Mouse (Mus musculus) intestine, embryonic 16.5 days (tissue): ENCODE data around the gene Mark2. TPM values are rescaled to one million over a fixed set of nuclear protein-coding genes. Genes with fewer than 3 reads are reported as not detected.

Source experiments
- ATAC-seq: fragments of 200-750 bp; cut with Nextera tagmentation; 2 replicates; pipeline ENCODE4 v1.8.0; 2017; ENCODE audit warnings: moderate TSS enrichment, moderate library complexity
- H3K27ac ChIP-seq: fragments of 300-500 bp; sonication (generic); 2 replicates; pipeline ENCODE4 v1.5.1; 2014; ENCODE audit warnings: mild to moderate bottlenecking, low read length
- H3K27me3 ChIP-seq: fragments of 300-500 bp; sonication (generic); replicated peaks from 2 replicates; pipeline ENCODE4 v1.6.1; 2014; ENCODE audit warnings: low read length, control low read depth, mixed read lengths; ENCODE audit not compliant: control insufficient read depth, insufficient read depth
- H3K36me3 ChIP-seq: fragments of 300-500 bp; sonication (generic); 2 replicates; pipeline ENCODE4 v1.6.1; 2014; ENCODE audit warnings: low read length, control low read depth; ENCODE audit not compliant: control insufficient read depth, insufficient read depth
- H3K4me1 ChIP-seq: fragments of 300-500 bp; sonication (generic); 2 replicates; pipeline ENCODE4 v1.6.1; 2014; ENCODE audit warnings: low read length, control low read depth, mixed read lengths; ENCODE audit not compliant: control insufficient read depth, insufficient read depth
- H3K4me2 ChIP-seq: fragments of 300-500 bp; sonication (generic); 2 replicates; pipeline ENCODE4 v1.6.1; 2014; ENCODE audit warnings: low read depth, low read length, control low read depth
- H3K4me3 ChIP-seq: fragments of 300-500 bp; sonication (generic); 2 replicates; pipeline ENCODE4 v1.5.1; 2014; ENCODE audit warnings: mild to moderate bottlenecking, low read length
- H3K9ac ChIP-seq: fragments of 300-500 bp; sonication (generic); 2 replicates; pipeline ENCODE4 v1.6.1; 2014; ENCODE audit warnings: low read depth, low read length
- H3K9me3 ChIP-seq: fragments of 300-500 bp; sonication (generic); 2 replicates; pipeline ENCODE4 v1.6.1; 2016; ENCODE audit warnings: low read length, control low read depth; ENCODE audit not compliant: control insufficient read depth
- WGBS: fragments of 180-500 bp; shearing (Covaris S2); extraction: QIAGEN DNeasy Blood & Tissue Kit; methylation state at CpG from one replicate; pipeline ENCODE4 v1.1.7; 2014; 5-methylcytosine and 5-hydroxymethylcytosine counted together
- polyA plus RNA-seq: library from polyadenylated mRNA; unstranded; fragments of >200 nt; fragmentation: Nextera tagmentation; extraction: Ambion mirVana; gene quantifications from 2 replicates; pipeline ENCODE4 v1.2.1, GENCODE M21; 2015

Mark2 gene
- polyA plus RNA-seq, 1 experiment from 2014 or later = 39.1 TPM

GRCm38 (mm10) chr19:7311306-7311705 lies 30.4 kb downstream of the Mark2 start:
- Histone ChIP-seq H3K4me3 (0 out of 2 replicates have a peak overlapping the region, but pooled peaks have one; percentile 7), H3K27me3 (no peaks in the 10 kb centered on the region), H3K36me3 (no peaks in the 10 kb centered on the region), H3K9me3 (no peaks in the 10 kb centered on the region), H3K9ac (peak overlapping the region; percentile 52; the same call in 1 of the 2 replicates), H3K4me2 (peak overlapping the region; percentile 34), H3K4me1 (peaks cover 61% of the 10 kb centered on the region), H3K27ac (peak overlapping the region; percentile 86)
- ATAC-seq = no peak
- 41% methylated on average over 10 of the region's 10 CpGs for WGBS

- H3K9ac ChIP-seq = peak overlapping the region; percentile 45
- no peaks in the 10 kb centered on the region for H3K9me3 ChIP-seq
- no peak overlapping the region for H3K4me3 ChIP-seq
- H3K27me3 ChIP-seq = no peaks in the 10 kb centered on the region
- peak; percentile 86 for ATAC-seq
- H3K36me3 ChIP-seq = no peaks in the 10 kb centered on the region
- H3K4me1 ChIP-seq = peaks cover 67% of the 10 kb centered on the region
- WGBS = 20% methylated on average over 5 of the region's 5 CpGs
- peak overlapping the region; percentile 86 for H3K27ac ChIP-seq
- H3K4me2 ChIP-seq = no peak overlapping the region; the same call in 1 of the 2 replicates
Observed at GRCm38 (mm10) chr19:7310704-7311103, 31.0 kb downstream of the Mark2 start.

GRCm38 (mm10) chr19:7309738-7310330 lies 31.8 kb downstream of the Mark2 start:
- H3K9ac ChIP-seq = peak overlapping the region; percentile 45; the same call in 1 of the 2 replicates

GRCm38 (mm10) chr19:7307995-7308770 lies 33.5 kb downstream of the Mark2 start:
- peak overlapping the region; percentile 34; the same call in 1 of the 2 replicates for H3K9ac ChIP-seq
- H3K4me1 ChIP-seq = peaks cover 65% of the 10 kb centered on the region
- H3K4me3 ChIP-seq = no peak overlapping the region
- H3K9me3 ChIP-seq = no peaks in the 10 kb centered on the region
- H3K27me3 ChIP-seq = no peaks in the 10 kb centered on the region
- WGBS = 40% methylated on average over 8 of the region's 8 CpGs
- H3K27ac ChIP-seq = peak overlapping the region; percentile 68
- H3K36me3 ChIP-seq = no peaks in the 10 kb centered on the region
- ATAC-seq = peak; percentile 55
- peak overlapping the region; percentile 26; the same call in 1 of the 2 replicates for H3K4me2 ChIP-seq

More at GRCm38 (mm10) chr19:7309738-7310330, 31.8 kb downstream of the Mark2 start:
- no peak for ATAC-seq
- Histone ChIP-seq H3K4me1 (peaks cover 70% of the 10 kb centered on the region), H3K36me3 (no peaks in the 10 kb centered on the region), H3K27ac (peak overlapping the region; percentile 86), H3K4me3 (no peak overlapping the region), H3K9me3 (no peaks in the 10 kb centered on the region), H3K27me3 (no peaks in the 10 kb centered on the region), H3K4me2 (no peak overlapping the region)
- 67% methylated on average over 2 of the region's 2 CpGs for WGBS

- no peak overlapping the region for H3K4me2 ChIP-seq
Observed at GRCm38 (mm10) chr19:7306968-7307367, 34.7 kb downstream of the Mark2 start.

DNA sequence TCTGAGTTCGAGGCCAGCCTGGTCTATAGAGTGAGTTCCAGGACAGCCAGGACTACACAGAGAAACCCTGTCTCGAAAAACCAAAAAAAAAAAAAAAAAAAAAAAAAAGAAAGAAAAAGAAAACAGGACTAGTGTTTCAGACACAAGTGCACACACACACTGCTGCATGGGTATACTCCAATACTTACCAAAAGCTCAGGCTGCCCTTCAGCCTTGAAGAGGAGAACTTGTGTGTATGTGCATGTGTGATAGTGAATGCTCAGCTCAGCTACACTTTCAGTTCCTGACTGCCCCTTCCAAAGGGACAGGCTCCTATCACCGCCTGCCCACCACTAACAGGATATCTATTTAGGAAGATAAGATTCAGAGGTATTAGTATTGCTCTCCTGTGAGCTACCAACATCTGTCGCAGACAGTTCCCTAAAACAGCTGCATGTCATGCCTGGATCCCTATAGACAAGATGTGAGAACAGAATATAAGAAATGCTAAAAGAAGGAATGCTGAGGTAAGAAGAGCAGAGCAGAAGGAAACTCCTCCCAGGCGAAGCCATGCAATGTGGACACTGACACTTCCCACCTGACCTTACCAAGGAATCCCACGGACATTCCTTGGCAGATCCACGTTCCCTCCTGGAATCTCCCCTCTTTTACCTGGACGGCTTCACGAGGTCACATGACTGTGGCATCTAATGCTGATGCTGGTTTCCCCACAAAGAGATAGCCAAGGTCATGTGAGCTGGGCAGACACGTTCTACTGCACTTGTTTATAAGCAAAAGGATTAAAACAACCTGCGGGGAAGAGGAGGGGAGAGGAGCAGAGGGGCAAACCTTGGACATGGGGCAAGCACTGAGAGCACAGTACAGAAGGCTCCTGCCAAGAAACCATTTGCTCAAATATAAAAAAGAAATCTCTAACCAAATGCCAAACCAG lies 36.0 kb downstream of the Mark2 start:
- WGBS = 63% methylated on average over 10 of the region's 11 CpGs

More at GRCm38 (mm10) chr19:7306968-7307367, 34.7 kb downstream of the Mark2 start:
- 62% methylated on average over 3 of the region's 3 CpGs for WGBS
- no peak overlapping the region for H3K4me3 ChIP-seq
- H3K36me3 ChIP-seq = no peaks in the 10 kb centered on the region
- no peak overlapping the region for H3K27ac ChIP-seq
- peaks cover 65% of the 10 kb centered on the region for H3K4me1 ChIP-seq
- H3K27me3 ChIP-seq = no peaks in the 10 kb centered on the region
- ATAC-seq = no peak
- H3K9ac ChIP-seq = no peak overlapping the region
- H3K9me3 ChIP-seq = no peaks in the 10 kb centered on the region

GRCm38 (mm10) chr19:7304801-7305200 lies 36.9 kb downstream of the Mark2 start:
- WGBS = 52% methylated on average over 2 of the region's 2 CpGs
- Histone ChIP-seq H3K4me1 (peaks cover 51% of the 10 kb centered on the region), H3K36me3 (no peaks in the 10 kb centered on the region), H3K9ac (no peak overlapping the region), H3K27me3 (no peaks in the 10 kb centered on the region), H3K4me3 (no peak overlapping the region), H3K27ac (peak overlapping the region; percentile 3; the same call in 1 of the 2 replicates), H3K4me2 (no peak overlapping the region), H3K9me3 (no peaks in the 10 kb centered on the region)
- ATAC-seq = no peak

More for the DNA sequence above, 36.0 kb downstream of the Mark2 start:
- H3K27ac ChIP-seq = peak overlapping the region; percentile 31; the same call in 1 of the 2 replicates
- no peak overlapping the region for H3K4me2 ChIP-seq
- H3K27me3 ChIP-seq = no peaks in the 10 kb centered on the region
- no peak overlapping the region for H3K4me3 ChIP-seq
- no peaks in the 10 kb centered on the region for H3K36me3 ChIP-seq
- peaks cover 60% of the 10 kb centered on the region for H3K4me1 ChIP-seq
- no peak for ATAC-seq
- no peak overlapping the region for H3K9ac ChIP-seq
- no peaks in the 10 kb centered on the region for H3K9me3 ChIP-seq

- Histone ChIP-seq H3K4me1 (peaks cover 42% of the 10 kb centered on the region), H3K36me3 (no peaks in the 10 kb centered on the region), H3K9me3 (no peaks in the 10 kb centered on the region), H3K4me2 (no peak overlapping the region), H3K27ac (no peak overlapping the region), H3K4me3 (no peak overlapping the region), H3K9ac (no peak overlapping the region), H3K27me3 (no peaks in the 10 kb centered on the region)
- no peak for ATAC-seq
- 62% methylated on average over 6 of the region's 6 CpGs for WGBS
Observed at GRCm38 (mm10) chr19:7303796-7304195, 37.9 kb downstream of the Mark2 start.

DNA sequence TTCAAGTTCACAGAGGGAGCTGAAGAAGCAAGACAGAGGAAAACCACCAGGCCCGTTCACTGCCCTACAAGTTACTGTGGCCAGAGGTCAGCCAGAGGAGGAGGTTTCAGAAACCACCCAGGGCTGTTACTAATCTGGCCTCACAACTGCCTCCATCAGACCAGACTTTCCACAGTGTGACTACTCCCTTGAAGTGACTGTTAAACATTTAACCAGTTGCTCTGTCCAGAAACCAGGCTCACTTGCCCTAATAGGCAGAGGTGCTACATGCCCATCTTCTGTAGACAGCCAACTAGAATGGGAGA lies 39.2 kb downstream of the Mark2 start:
- Histone ChIP-seq H3K27ac (0 out of 2 replicates have a peak overlapping the region, but pooled peaks have one; percentile 23), H3K4me1 (peaks cover 29% of the 10 kb centered on the region)
- no peak for ATAC-seq

More for the DNA sequence above, 39.2 kb downstream of the Mark2 start:
- Histone ChIP-seq H3K36me3 (no peaks in the 10 kb centered on the region), H3K4me2 (no peak overlapping the region), H3K9ac (no peak overlapping the region), H3K4me3 (no peak overlapping the region), H3K9me3 (no peaks in the 10 kb centered on the region), H3K27me3 (no peaks in the 10 kb centered on the region)
- 67% methylated on average over 1 of the region's 1 CpGs for WGBS
